15 mouse cellular contexts compared by ENCODE assay signal in the genomic region with DNA sequence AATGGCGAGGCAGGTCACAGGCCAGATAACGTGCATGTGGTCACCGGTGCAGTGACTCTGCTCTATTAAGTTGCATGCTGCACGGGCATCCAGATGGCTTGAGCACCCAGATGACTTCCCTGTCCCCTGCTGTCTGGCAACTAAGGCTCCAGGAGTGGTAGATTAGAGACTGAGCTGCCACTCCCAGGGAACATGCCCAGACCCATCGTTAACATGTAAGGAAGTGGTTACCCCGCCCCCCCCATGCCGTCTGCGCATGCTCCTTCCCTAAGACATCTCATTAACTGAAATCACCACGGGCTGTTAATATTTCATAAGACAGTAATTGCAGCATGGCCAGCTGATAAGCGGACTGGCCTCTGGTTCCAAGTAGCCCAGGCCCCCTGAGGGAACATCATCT. TPM values are rescaled to one million over a fixed set of nuclear protein-coding genes. Genes with fewer than 3 reads are reported as not detected.
DNase-seq lines count a peak whose midpoint lies in the region; ATAC-seq lines count a peak whose summit lies in the region.
"Had no signal": no experiment of that assay in that cellular context is flagged by ENCODE, and none has a peak within 500 bp of the region (broad histone marks: within the 10 kb centered on the region; RNA-seq: fewer than 3 reads in every experiment).

No protein-coding gene starts in this region.

- WGBS in neural tube, embryonic 13.5 days, result 77% methylated on average over 10 of the region's 10 CpGs

- H3K9me3 ChIP-seq in neural tube, embryonic 13.5 days, result no peaks in the 10 kb centered on the region
- H3K9me3 ChIP-seq: embryonic facial prominence, embryonic 13.5 days; G1E; heart, embryonic 10.5 days; limb, embryonic 12.5 days; stomach, embryonic 15.5 days had no signal

- H3K27me3 ChIP-seq in neural tube, embryonic 13.5 days, result peaks cover 33% of the 10 kb centered on the region

- intact Hi-C loops in left cerebral cortex, postnatal 4 days (cut with DNase I), result no loop called here

- peaks cover 19% of the 10 kb centered on the region for H3K4me1 ChIP-seq in neural tube, embryonic 13.5 days (replicated peaks)

- no peak overlapping the region for H3K4me3 ChIP-seq in neural tube, embryonic 13.5 days
- H3K4me3 ChIP-seq: embryonic facial prominence, embryonic 13.5 days; heart, embryonic 10.5 days; limb, embryonic 12.5 days; stomach, embryonic 15.5 days had no signal

- DNase-seq in neural tube, embryonic 10.5 days (ENCODE audit: extremely low spot score, low spot score), result no peak
- DNase-seq in MN1 (ENCODE audit: low spot score), result peak; percentile 58
- DNase-seq in lung, postnatal 14 days, result peak; percentile 28
- DNase-seq in retina, postnatal 1 day, result peak; percentile 51
- DNase-seq in left cerebral cortex, postnatal 4 days, result no peak
- no peak for DNase-seq in left cerebral cortex, adult 11 months (ENCODE audit: low spot score)
- DNase-seq: adrenal gland, adult 2 months; cerebellum, adult 11 months had no signal

- no peak overlapping the region for H3K4me2 ChIP-seq in neural tube, embryonic 13.5 days
- H3K4me2 ChIP-seq: embryonic facial prominence, embryonic 13.5 days; limb, embryonic 12.5 days; midbrain, embryonic 11.5 days; stomach, embryonic 15.5 days had no signal

- no peak for ATAC-seq in neural tube, embryonic 13.5 days (ENCODE audit: low read depth)

- H3K9ac ChIP-seq in neural tube, embryonic 13.5 days, result no peak overlapping the region
- H3K9ac ChIP-seq: embryonic facial prominence, embryonic 13.5 days; limb, embryonic 12.5 days; stomach, embryonic 15.5 days had no signal

- no peaks in the 10 kb centered on the region for H3K36me3 ChIP-seq in neural tube, embryonic 13.5 days
- H3K36me3 ChIP-seq: embryonic facial prominence, embryonic 13.5 days; G1E; heart, embryonic 10.5 days; limb, embryonic 12.5 days; stomach, embryonic 15.5 days had no signal

- peak overlapping the region; percentile 59 for H3K27ac ChIP-seq in neural tube, embryonic 13.5 days (replicated peaks)
- H3K27ac ChIP-seq: embryonic facial prominence, embryonic 13.5 days; heart, embryonic 10.5 days; limb, embryonic 12.5 days; stomach, embryonic 15.5 days had no signal

RNA-seq across cellular contexts. Expression of gene Trpm2, which starts 0.8 kb away (rescaled TPM):
- 4.1 and 4.9 TPM in 2 replicates for polyA plus RNA-seq in neural tube, embryonic 13.5 days (2015; fragmentation: Nextera tagmentation; extraction: Ambion mirVana)
- 10 to 100 TPM; 14.1 to 22.9 TPM for total RNA-seq in left cerebral cortex, postnatal 4 days (2021)

RNA-seq across cellular contexts. Expression of gene 1810043G02Rik, which starts 7.1 kb away (rescaled TPM):
- 36.8 and 37.4 TPM in 2 replicates for polyA plus RNA-seq in neural tube, embryonic 13.5 days (2015; fragmentation: Nextera tagmentation; extraction: Ambion mirVana)
- total RNA-seq in left cerebral cortex, postnatal 4 days (2021), result 10 to 100 TPM; 28.9 to 35.3 TPM

RNA-seq across cellular contexts. Expression of gene Pfkl, which starts 38.7 kb away (rescaled TPM):
- polyA plus RNA-seq in neural tube, embryonic 13.5 days (2015; fragmentation: Nextera tagmentation; extraction: Ambion mirVana), result 90.8 and 99.0 TPM in 2 replicates
- total RNA-seq in left cerebral cortex, postnatal 4 days (2021), result 10 to 100 TPM; 73.2 to 83.6 TPM

Comparison
In these comparisons a context has a peak if more than half of its experiments do, and no peak if none do; other contexts are left out.
1. DNase-seq: peak in MN1 (single experiment), lung, postnatal 14 days (single experiment) and retina, postnatal 1 day (single experiment); none in neural tube, embryonic 10.5 days (single experiment), left cerebral cortex, postnatal 4 days (single experiment) and left cerebral cortex, adult 11 months (single experiment).